Mouse (Mus musculus) hindbrain, embryonic 13.5 days (tissue): ENCODE measurements around the gene Gm10203. TPM values are rescaled to one million over a fixed set of nuclear protein-coding genes. Genes with fewer than 3 reads are reported as not detected.
A peak's percentile ranks its signal among the peaks of the same experiment; 100 is the strongest.
"Not testable (repeated sequence)": the region's sequence is repeated elsewhere in the genome, so short reads cannot be mapped to it uniquely, and the experiment has no call there.

Experiments used
- ATAC-seq: fragments of 200-750 bp; cut with Nextera tagmentation; 2 replicates; pipeline ENCODE4 v1.8.0; 2017; ENCODE audit warnings: moderate TSS enrichment; ENCODE audit not compliant: low FRiP score
- H3K27ac ChIP-seq: fragments of 300-500 bp; sonication (generic); 2 replicates; pipeline ENCODE4 v1.5.1; 2015; ENCODE audit warnings: inconsistent platforms, mild to moderate bottlenecking, moderate library complexity
- H3K27me3 ChIP-seq: fragments of 300-500 bp; sonication (generic); 2 replicates; pipeline ENCODE4 v1.6.1; 2015; ENCODE audit warnings: mild to moderate bottlenecking, inconsistent platforms
- H3K36me3 ChIP-seq: fragments of 300-500 bp; sonication (generic); 2 replicates; pipeline ENCODE4 v1.6.1; 2015; ENCODE audit warnings: mild to moderate bottlenecking, inconsistent platforms
- H3K4me1 ChIP-seq: fragments of 300-500 bp; sonication (generic); replicated peaks from 2 replicates; pipeline ENCODE4 v1.6.1; 2015; ENCODE audit warnings: inconsistent platforms
- H3K4me2 ChIP-seq: fragments of 300-500 bp; sonication (generic); 2 replicates; pipeline ENCODE4 v1.6.1; 2015; ENCODE audit warnings: inconsistent platforms, mild to moderate bottlenecking, moderate library complexity
- H3K4me3 ChIP-seq: fragments of 300-500 bp; sonication (generic); 2 replicates; pipeline ENCODE4 v1.5.1; 2015; ENCODE audit warnings: mild to moderate bottlenecking, inconsistent platforms
- H3K9ac ChIP-seq: fragments of 300-500 bp; sonication (generic); 2 replicates; pipeline ENCODE4 v1.6.1; 2015; ENCODE audit warnings: mild to moderate bottlenecking, inconsistent platforms
- H3K9me3 ChIP-seq: fragments of 300-500 bp; sonication (generic); 2 replicates; pipeline ENCODE4 v1.6.1; 2016; ENCODE audit warnings: inconsistent platforms
- WGBS: fragments of 180-500 bp; shearing (Covaris S2); methylation state at CpG from one replicate; pipeline ENCODE4 v1.1.7; 2015; 5-methylcytosine and 5-hydroxymethylcytosine counted together
- polyA plus RNA-seq: library from polyadenylated mRNA; unstranded; fragments of >200 nt; fragmentation: Nextera tagmentation; extraction: Ambion mirVana; gene quantifications from 2 replicates; pipeline ENCODE4 v1.2.1, GENCODE M21; 2015

Gm10203 gene
- polyA plus RNA-seq, 1 experiment from 2014 or later = not detected

DNA sequence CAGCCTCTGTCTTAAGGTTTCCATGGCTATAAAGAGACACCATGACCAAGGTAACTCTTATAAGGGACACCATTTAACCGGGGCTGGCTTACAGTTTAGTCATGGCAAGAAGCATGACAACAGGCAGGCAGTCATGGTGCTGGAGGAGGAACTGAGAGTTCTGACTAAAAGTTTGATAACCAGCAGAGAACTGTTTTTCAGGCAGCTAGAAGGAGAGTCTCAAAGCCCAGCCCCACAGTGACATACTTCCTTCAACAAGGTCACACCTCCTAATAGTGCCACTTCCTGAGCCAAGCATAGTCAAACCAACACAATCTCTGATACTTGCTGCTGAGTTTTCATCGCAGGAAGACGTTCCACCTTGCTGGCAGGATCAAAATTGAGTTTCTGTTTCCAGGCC, 9.0 kb downstream of the Gm10203 start:
- Histone ChIP-seq H3K36me3 (no peaks in the 10 kb centered on the region), H3K4me1 (peaks cover 12% of the 10 kb centered on the region; the same call in 1 of the 2 replicates), H3K4me2 (no peak overlapping the region), H3K9ac (no peak overlapping the region), H3K4me3 (no peak overlapping the region), H3K27ac (no peak overlapping the region), H3K9me3 (no peaks in the 10 kb centered on the region), H3K27me3 (no peaks in the 10 kb centered on the region)
- 86% methylated on average over 3 of the region's 3 CpGs for WGBS
- ATAC-seq = no peak

DNA sequence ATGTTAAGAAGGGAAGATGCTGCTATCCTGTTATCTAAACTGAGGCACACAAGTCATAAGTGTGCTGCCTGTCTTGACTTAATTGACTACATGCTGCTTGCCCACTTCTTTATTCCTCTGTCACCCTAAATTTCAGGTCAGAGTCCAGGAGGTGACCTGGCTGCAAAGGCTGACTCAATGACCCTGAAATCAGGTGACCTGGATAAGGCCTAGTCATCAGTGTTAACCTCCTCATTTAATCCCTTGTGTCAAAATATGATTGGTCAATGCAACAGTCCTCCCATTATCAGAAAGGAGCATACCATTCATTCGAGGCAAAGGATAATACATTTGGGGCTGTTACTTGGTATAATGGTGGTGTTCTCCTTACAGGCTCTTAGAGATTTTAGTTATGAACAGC, 9.5 kb downstream of the Gm10203 start, which contains the start of gene Etfbkmt:
TSS of gene Etfbkmt (plus strand) at position 379 of the 400 bp plus-strand sequence.
- Histone ChIP-seq H3K27me3 (no peaks in the 10 kb centered on the region), H3K27ac (no peak within 1 kb of the TSS), H3K36me3 (no peaks in the 10 kb centered on the region), H3K4me1 (peaks cover 9% of the 10 kb centered on the region; the same call in 1 of the 2 replicates), H3K9me3 (no peaks in the 10 kb centered on the region), H3K4me3 (no peak within 1 kb of the TSS), H3K4me2 (no peak within 1 kb of the TSS), H3K9ac (no peak within 1 kb of the TSS)
- ATAC-seq = no peak
- 75% methylated on average over 1 of the region's 1 CpGs for WGBS

DNA sequence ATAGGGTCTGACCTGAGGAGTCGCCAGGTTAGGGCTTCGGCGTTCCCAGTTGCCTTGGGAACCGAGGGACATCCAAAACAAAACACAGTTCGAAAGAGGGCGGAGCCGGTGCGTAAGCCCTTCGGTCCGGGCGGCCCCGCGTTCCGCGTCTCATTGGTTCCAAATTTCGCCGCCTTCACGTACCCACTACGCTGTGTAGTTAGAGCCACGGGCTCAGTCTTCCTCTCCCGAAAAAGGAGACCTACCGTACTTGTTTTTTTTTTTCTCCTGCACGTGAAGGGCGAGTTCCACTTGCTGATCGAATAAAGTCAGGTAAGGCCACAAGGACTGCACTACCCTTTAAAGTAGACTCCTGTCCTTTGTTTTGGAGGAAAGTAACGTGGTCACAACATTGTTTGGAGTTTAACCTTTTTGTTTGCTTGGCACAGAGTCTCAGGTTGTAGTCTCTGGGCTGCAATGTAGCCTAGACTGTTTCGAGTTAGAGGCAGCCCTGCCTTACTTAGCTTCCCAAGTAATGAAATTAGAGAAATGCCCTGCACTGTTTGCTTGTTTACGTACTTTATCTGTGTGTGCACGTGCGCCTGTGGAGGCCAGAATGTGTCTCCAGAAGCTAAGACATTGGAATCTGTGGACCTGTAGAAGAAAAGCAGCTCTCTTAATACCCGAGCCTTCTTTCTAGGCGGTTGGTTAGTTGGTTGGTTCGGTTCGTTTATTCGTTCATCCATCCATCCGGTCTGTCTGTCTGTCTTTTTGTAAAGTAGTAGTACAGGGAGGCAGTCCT, 11.6 kb downstream of the Gm10203 start:
- peak overlapping the region; percentile 66 for H3K9ac ChIP-seq
- H3K27me3 ChIP-seq = no peaks in the 10 kb centered on the region
- WGBS = 7% methylated on average over 36 of the region's 36 CpGs
- no peaks in the 10 kb centered on the region for H3K9me3 ChIP-seq
- H3K4me3 ChIP-seq = peak overlapping the region; percentile 45
- peak; percentile 92 for ATAC-seq
- no peaks in the 10 kb centered on the region for H3K36me3 ChIP-seq
- peaks cover 7% of the 10 kb centered on the region; the same call in 1 of the 2 replicates for H3K4me1 ChIP-seq
- peak overlapping the region; percentile 67 for H3K4me2 ChIP-seq
- H3K27ac ChIP-seq = no peak overlapping the region

- H3K9ac ChIP-seq = no peak overlapping the region
- no peaks in the 10 kb centered on the region for H3K36me3 ChIP-seq
- H3K4me3 ChIP-seq = no peak overlapping the region
- no peak overlapping the region for H3K4me2 ChIP-seq
- no peak for ATAC-seq
- H3K9me3 ChIP-seq = no peaks in the 10 kb centered on the region
- H3K27ac ChIP-seq = no peak overlapping the region
- 93% methylated on average over 1 of the region's 1 CpGs for WGBS
- peaks cover 7% of the 10 kb centered on the region; the same call in 1 of the 2 replicates for H3K4me1 ChIP-seq
- no peaks in the 10 kb centered on the region for H3K27me3 ChIP-seq
These were observed 15.2 kb downstream of the Gm10203 start for GRCm38 (mm10) chr6:149145143-149145542.

GRCm38 (mm10) chr6:149148436-149149229, 18.7 kb downstream of the Gm10203 start:
- Histone ChIP-seq H3K36me3 (peaks cover 8% of the 10 kb centered on the region; the same call in 1 of the 2 replicates), H3K27me3 (no peaks in the 10 kb centered on the region), H3K9me3 (no peaks in the 10 kb centered on the region), H3K4me2 (no peak overlapping the region), H3K27ac (no peak overlapping the region), H3K4me1 (no peaks in the 10 kb centered on the region), H3K9ac (no peak overlapping the region), H3K4me3 (no peak overlapping the region)
- no peak for ATAC-seq
- WGBS = 90% methylated on average over 7 of the region's 7 CpGs

DNA sequence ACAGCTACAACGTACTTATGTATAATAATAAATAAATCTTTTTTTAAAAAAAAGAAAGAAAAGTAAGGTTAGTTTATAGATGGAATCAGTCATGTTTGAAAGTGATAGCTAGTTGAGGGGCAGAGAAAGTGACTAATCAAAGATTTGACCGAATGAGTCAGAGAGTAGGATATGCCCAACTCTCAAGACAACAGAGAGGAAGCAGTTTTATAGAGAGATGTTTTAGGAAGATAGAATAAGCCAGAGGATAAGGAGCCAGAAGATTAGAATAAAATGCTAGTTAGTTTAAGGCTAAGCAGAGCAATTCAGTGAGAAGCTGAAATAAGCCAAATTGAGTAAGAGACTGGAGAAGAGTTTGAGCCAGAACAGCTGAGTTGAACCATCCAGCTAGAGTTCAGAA, 22.1 kb downstream of the Gm10203 start:
- Histone ChIP-seq H3K9me3 (no peaks in the 10 kb centered on the region), H3K27me3 (no peaks in the 10 kb centered on the region), H3K4me2 (no peak overlapping the region), H3K9ac (no peak overlapping the region), H3K4me1 (0 out of 2 replicates have a peak, but pooled peaks cover 4% of the 10 kb centered on the region), H3K4me3 (no peak overlapping the region), H3K36me3 (peaks cover 27% of the 10 kb centered on the region), H3K27ac (no peak overlapping the region)
- WGBS = over 99% methylated on average over 2 of the region's 2 CpGs
- ATAC-seq = no peak

GRCm38 (mm10) chr6:149153473-149154115, 23.6 kb downstream of the Gm10203 start:
- Histone ChIP-seq H3K9me3 (no peaks in the 10 kb centered on the region), H3K36me3 (peaks cover 37% of the 10 kb centered on the region), H3K4me3 (no peak overlapping the region), H3K27me3 (no peaks in the 10 kb centered on the region), H3K9ac (no peak overlapping the region), H3K27ac (no peak overlapping the region), H3K4me1 (0 out of 2 replicates have a peak, but pooled peaks cover 4% of the 10 kb centered on the region), H3K4me2 (no peak overlapping the region)
- no peak; the same call in 1 of the 2 replicates for ATAC-seq
- 52% methylated on average over 6 of the region's 6 CpGs for WGBS

DNA sequence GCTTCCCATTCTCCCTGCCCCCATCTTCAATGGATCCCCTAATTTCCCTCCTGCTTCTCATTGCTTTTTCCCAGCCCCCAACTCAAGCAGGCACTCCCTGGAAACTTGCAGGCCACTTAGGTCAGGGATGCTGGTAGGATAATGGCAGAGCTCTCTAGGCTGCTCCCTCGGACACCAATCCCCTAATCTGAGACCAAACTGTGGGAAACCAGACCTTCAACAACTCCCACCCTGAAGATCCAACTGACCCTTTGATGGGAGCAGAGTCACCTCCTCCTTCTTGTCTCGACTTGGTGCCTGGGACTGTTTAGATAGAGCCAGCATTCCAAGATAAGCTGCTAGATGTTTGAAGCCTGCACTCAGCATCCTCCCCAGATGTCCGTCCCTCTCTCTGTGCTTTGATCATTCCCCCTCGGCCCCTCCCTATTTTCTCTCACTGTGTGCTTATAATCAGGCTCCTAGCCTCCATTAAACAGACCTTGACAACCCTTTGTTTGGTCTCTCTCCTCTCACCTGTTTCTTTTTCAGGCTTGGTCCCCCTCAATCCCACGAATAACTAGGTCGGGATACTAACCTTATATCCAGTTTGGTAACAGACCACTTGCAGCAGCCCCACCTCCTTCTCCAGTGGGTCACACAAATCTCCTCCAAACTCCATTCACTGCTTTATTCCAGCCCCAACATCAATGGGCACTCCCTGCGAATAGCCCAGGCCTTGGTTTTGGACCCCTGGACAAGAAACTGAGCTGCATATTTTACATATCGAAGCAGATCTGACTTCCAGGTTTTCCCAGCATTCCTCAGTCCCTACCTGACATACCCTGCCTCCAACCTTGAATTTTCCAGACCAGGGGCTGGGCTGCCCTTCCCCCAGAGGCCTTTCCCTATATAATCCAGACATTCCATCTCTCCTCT, 24.4 kb downstream of the Gm10203 start:
- peaks cover 44% of the 10 kb centered on the region for H3K36me3 ChIP-seq
- no peak overlapping the region for H3K27ac ChIP-seq
- 0 out of 2 replicates have a peak, but pooled peaks cover 4% of the 10 kb centered on the region for H3K4me1 ChIP-seq
- ATAC-seq = no peak
- no peak overlapping the region for H3K9ac ChIP-seq
- H3K27me3 ChIP-seq = no peaks in the 10 kb centered on the region
- H3K4me2 ChIP-seq = no peak overlapping the region
- 25% methylated on average over 8 of the region's 8 CpGs for WGBS
- H3K9me3 ChIP-seq = no peaks in the 10 kb centered on the region
- H3K4me3 ChIP-seq = no peak overlapping the region

GRCm38 (mm10) chr6:149155031-149155841, 25.3 kb downstream of the Gm10203 start:
- H3K9ac ChIP-seq = no peak overlapping the region
- WGBS = 73% methylated on average over 3 of the region's 3 CpGs
- no peak overlapping the region for H3K4me2 ChIP-seq
- no peak overlapping the region for H3K27ac ChIP-seq
- H3K27me3 ChIP-seq = no peaks in the 10 kb centered on the region
- H3K4me3 ChIP-seq = no peak overlapping the region
- no peak for ATAC-seq
- H3K4me1 ChIP-seq = 0 out of 2 replicates have a peak, but pooled peaks cover 4% of the 10 kb centered on the region
- peaks cover 52% of the 10 kb centered on the region for H3K36me3 ChIP-seq
- no peaks in the 10 kb centered on the region for H3K9me3 ChIP-seq

- not testable (repeated sequence) for H3K4me3 ChIP-seq, H3K9me3 ChIP-seq, H3K27me3 ChIP-seq, ATAC-seq, H3K9ac ChIP-seq, H3K27ac ChIP-seq, H3K4me2 ChIP-seq, H3K4me1 ChIP-seq
- 92% methylated on average over 4 of the region's 4 CpGs for WGBS
- peaks cover 63% of the 10 kb centered on the region for H3K36me3 ChIP-seq
These were observed 37.1 kb downstream of the Gm10203 start for GRCm38 (mm10) chr6:149167038-149167437.

- Histone ChIP-seq H3K9me3 (no peaks in the 10 kb centered on the region), H3K27ac (no peak overlapping the region), H3K27me3 (no peaks in the 10 kb centered on the region), H3K4me2 (no peak overlapping the region), H3K9ac (no peak overlapping the region), H3K4me3 (no peak overlapping the region), H3K4me1 (no peaks in the 10 kb centered on the region), H3K36me3 (peaks cover 57% of the 10 kb centered on the region)
- WGBS = 92% methylated on average over 1 of the region's 1 CpGs
- no peak for ATAC-seq
These were observed 37.7 kb downstream of the Gm10203 start for GRCm38 (mm10) chr6:149167672-149168071.
